Mouse (Mus musculus) embryonic stem cell, embryonic (primary cell): ENCODE measurements at regions not wholly inside any gene's neighbourhood (a gene's known extent, or its start where the extent isn't known, plus 50 kb on each side); places are given as distances from the start of the nearest gene placed in this dataset.

Experiments used
- CTCF ChIA-PET, 4 experiments: fragments of 300-600 bp in 2 of 4; fragments of 350-600 bp in 2 of 4; sonication (Branson Sonifier 250); formaldehyde crosslinking; loops; one replicate each; lab custom pipeline; 2022; ENCODE audit warnings: inconsistent platforms in 2 of 4; lab: Charles Lee
- POLR2A ChIA-PET, 4 experiments: fragments of 300-600 bp in 2 of 4; fragments of 350-600 bp in 2 of 4; sonication (Branson Sonifier 250); formaldehyde crosslinking; loops; one replicate each; lab custom pipeline; 2022; ENCODE audit warnings: antibody characterized with exemption in 4 of 4, inconsistent platforms in 1 of 4; lab: Charles Lee

- ChIA-PET CTCF (no interaction called here), POLR2A (interaction anchor here in 1 of 4 experiments (1.0 kb wide), 1 partner anchor 11 kb away, joined by 3 read pairs; no protein-coding TSS in a partner anchor)
Observed at GRCm38 (mm10) chr9:86961663-86962062, 53.7 kb upstream of the Ripply2 start.

- ChIA-PET POLR2A (no interaction called here), CTCF (interaction anchor here in 1 of 4 experiments (0.7 kb wide), 1 partner anchor 1759 kb away, joined by 3 read pairs; no protein-coding TSS in a partner anchor)
Observed at GRCm38 (mm10) chr9:86957076-86957475, 58.3 kb upstream of the Ripply2 start.

GRCm38 (mm10) chr9:86955720-86956119, 59.6 kb upstream of the Ripply2 start:
- ChIA-PET POLR2A (no interaction called here), CTCF (interaction anchor here (0.6 to 1.2 kb wide), 6 partner anchors 8 to 754 kb away, joined by 3 to 4 read pairs (median 3); no protein-coding TSS in a partner anchor)

GRCm38 (mm10) chr9:86951958-86952509, 63.3 kb upstream of the Ripply2 start:
- CTCF ChIA-PET: interaction anchor here in 2 of 4 experiments (0.6 kb wide), 2 partner anchors 71 to 171 kb away, joined by 4 to 7 read pairs; no protein-coding TSS in a partner anchor
- POLR2A ChIA-PET: no interaction called here

- ChIA-PET POLR2A (no interaction called here), CTCF (no interaction called here)
Observed at GRCm38 (mm10) chr9:86949885-86950284, 65.5 kb upstream of the Ripply2 start.

- ChIA-PET CTCF (no interaction called here), POLR2A (no interaction called here)
Observed at GRCm38 (mm10) chr9:86931196-86931595, 50.7 kb upstream of the Snap91 start.
